Mouse (Mus musculus) kidney, embryonic 16.5 days (tissue): ENCODE data around the gene Tnfrsf13c. TPM values are rescaled to one million over a fixed set of nuclear protein-coding genes. Genes with fewer than 3 reads are reported as not detected.

Experiments
- ATAC-seq: fragments of 200-750 bp; cut with Nextera tagmentation; 2 replicates; pipeline ENCODE4 v1.8.0; 2017; ENCODE audit warnings: moderate TSS enrichment; ENCODE audit not compliant: low FRiP score, low TSS enrichment
- H3K27ac ChIP-seq: fragments of 300-500 bp; sonication (generic); 2 replicates; pipeline ENCODE4 v1.5.1; 2014; ENCODE audit warnings: low read length
- H3K27me3 ChIP-seq: fragments of 300-500 bp; sonication (generic); 2 replicates; pipeline ENCODE4 v1.6.1; 2014; ENCODE audit warnings: low read length, control low read depth, mixed read lengths; ENCODE audit not compliant: insufficient read depth
- H3K36me3 ChIP-seq: fragments of 300-500 bp; sonication (generic); 2 replicates; pipeline ENCODE4 v1.6.1; 2014; ENCODE audit warnings: low read length, control low read depth, mixed read lengths; ENCODE audit not compliant: insufficient read depth
- H3K4me1 ChIP-seq: fragments of 300-500 bp; sonication (generic); 2 replicates; pipeline ENCODE4 v1.6.1; 2014; ENCODE audit warnings: low read length, control low read depth, mixed read lengths; ENCODE audit not compliant: insufficient read depth
- H3K4me2 ChIP-seq: fragments of 300-500 bp; sonication (generic); replicated peaks from 2 replicates; pipeline ENCODE4 v1.6.1; 2014; ENCODE audit warnings: low read depth, low read length
- H3K4me3 ChIP-seq: fragments of 300-500 bp; sonication (generic); 2 replicates; pipeline ENCODE4 v1.5.1; 2014; ENCODE audit warnings: mild to moderate bottlenecking, low read length
- H3K9ac ChIP-seq: fragments of 300-500 bp; sonication (generic); replicated peaks from 2 replicates; pipeline ENCODE4 v1.6.1; 2014; ENCODE audit warnings: low read length
- H3K9me3 ChIP-seq: fragments of 300-500 bp; sonication (generic); 2 replicates; pipeline ENCODE4 v1.6.1; 2016; ENCODE audit warnings: low read length, control low read depth
- WGBS: fragments of 180-500 bp; shearing (Covaris S2); extraction: QIAGEN DNeasy Blood & Tissue Kit; methylation state at CpG from one replicate; pipeline ENCODE4 v1.1.7; 2014; 5-methylcytosine and 5-hydroxymethylcytosine counted together
- polyA plus RNA-seq: library from polyadenylated mRNA; unstranded; fragments of >200 nt; fragmentation: Nextera tagmentation; extraction: Ambion mirVana; gene quantifications from 2 replicates; pipeline ENCODE4 v1.2.1, GENCODE M21; 2015

The Tnfrsf13c gene
- 0.15 TPM in 1 of 2 replicates, not detected in the other for polyA plus RNA-seq

DNA sequence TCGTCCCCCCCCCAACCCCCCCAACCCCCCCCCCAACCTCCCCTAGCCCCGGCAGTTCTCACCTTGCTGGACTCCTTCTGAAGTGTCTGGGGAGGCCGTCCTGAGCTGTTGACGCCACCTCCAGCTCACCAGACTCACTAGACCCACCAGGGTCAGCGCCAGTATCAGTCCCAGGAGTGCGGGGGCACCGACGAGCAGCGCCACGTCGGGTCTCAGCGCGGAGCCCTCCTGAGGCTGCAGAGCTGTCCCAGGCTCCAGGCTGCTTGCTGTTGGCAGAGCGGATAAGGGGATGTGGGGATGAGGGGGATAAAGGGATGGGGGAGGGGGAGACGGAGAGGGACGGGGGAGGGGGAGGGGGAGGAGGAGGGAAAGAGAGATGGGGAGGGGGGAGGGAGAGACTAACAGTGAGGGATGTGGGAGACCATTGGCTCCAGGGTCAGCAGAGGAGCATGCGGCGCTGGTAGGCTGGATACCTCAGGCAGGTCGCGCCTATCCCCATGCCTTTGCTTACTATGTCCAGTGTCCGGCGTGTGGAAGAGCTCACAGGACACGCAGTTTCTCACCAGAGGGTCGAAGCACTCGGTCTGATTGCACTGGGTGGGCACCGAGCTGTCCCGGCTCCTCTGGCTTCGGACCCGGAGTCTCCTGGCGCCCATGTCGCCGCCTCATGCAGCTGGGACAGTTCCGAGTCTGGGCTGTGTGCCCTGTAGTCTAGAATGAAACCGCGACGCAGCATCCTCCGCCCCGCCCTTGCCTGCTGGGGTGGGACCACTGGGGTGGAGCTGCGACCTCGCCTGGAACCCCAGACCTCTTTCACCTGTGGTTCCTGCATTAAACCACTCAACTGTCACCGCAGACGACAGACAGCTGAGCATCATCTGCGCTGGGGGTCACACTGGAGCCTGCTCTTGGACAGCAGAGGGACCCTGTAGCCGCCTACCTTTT is at the start of gene Tnfrsf13c:
Gene Tnfrsf13c (minus strand): TSS at position 713 of the 945 bp plus-strand sequence.
- H3K4me3 ChIP-seq: peak within 1 kb of the TSS; percentile 40
- H3K36me3 ChIP-seq: no peaks in the 10 kb centered on the region
- H3K4me2 ChIP-seq: peak within 1 kb of the TSS; percentile 60
- peaks cover 9% of the 10 kb centered on the region for H3K27me3 ChIP-seq
- H3K27ac ChIP-seq: no peak within 1 kb of the TSS
- peak; percentile 66 for ATAC-seq
- H3K4me1 ChIP-seq: peaks cover 11% of the 10 kb centered on the region
- H3K9ac ChIP-seq: peak within 1 kb of the TSS; percentile 53
- 2% methylated on average over 42 of the region's 44 CpGs for WGBS
- no peaks in the 10 kb centered on the region for H3K9me3 ChIP-seq

DNA sequence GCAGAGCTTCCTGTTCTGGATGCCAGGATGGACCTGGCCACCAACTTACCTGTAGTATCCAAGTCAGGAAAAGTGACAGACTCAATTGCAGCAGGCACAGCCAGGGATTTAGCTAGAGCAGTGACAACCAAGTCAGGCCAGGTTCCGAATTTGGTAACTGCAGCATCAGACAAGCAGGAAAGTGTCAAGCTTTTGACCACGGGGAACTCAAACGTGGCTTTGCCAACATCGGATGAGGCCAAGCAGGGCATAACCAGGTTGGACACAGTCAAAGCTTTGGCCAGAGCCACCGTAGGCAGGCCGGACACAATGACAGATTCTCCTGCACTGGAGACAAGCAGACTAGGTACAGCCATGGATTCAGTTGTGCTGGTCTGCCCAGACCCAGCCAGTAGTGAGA is 48.1 kb upstream of the Tnfrsf13c start:
- no peaks in the 10 kb centered on the region for H3K36me3 ChIP-seq
- no peaks in the 10 kb centered on the region for H3K9me3 ChIP-seq
- peaks cover 45% of the 10 kb centered on the region for H3K27me3 ChIP-seq
- no peak overlapping the region for H3K9ac ChIP-seq
- ATAC-seq: no peak
- H3K4me3 ChIP-seq: no peak overlapping the region
- no peak overlapping the region for H3K4me2 ChIP-seq
- 88% methylated on average over 6 of the region's 6 CpGs for WGBS
- H3K27ac ChIP-seq: no peak overlapping the region
- peaks cover 16% of the 10 kb centered on the region for H3K4me1 ChIP-seq

DNA sequence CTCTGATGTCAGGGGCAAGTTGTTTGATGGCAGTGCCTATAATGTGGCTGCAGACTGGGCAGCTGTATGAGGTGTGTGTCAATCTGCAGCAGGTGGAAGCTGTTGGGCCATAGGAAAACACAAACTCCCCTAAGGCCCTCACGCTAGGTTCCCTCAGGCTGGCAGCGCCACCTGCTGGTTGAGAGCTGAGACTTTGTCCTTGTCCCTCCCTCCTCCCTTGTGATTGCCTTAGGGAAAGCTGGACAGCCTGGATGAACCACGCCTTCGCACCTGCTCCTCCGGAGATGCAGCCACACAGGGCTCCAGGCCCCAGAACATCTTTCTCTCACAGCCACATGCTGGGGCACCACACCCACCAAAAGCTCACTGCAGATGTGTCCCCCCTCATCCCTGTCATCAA is 47.0 kb upstream of the Tnfrsf13c start:
- Histone ChIP-seq H3K9me3 (no peaks in the 10 kb centered on the region), H3K9ac (no peak overlapping the region), H3K27me3 (peaks cover 43% of the 10 kb centered on the region), H3K4me2 (no peak overlapping the region), H3K27ac (no peak overlapping the region), H3K4me3 (no peak overlapping the region), H3K36me3 (no peaks in the 10 kb centered on the region), H3K4me1 (peaks cover 15% of the 10 kb centered on the region)
- WGBS: 4% methylated on average over 5 of the region's 5 CpGs
- ATAC-seq: no peak

DNA sequence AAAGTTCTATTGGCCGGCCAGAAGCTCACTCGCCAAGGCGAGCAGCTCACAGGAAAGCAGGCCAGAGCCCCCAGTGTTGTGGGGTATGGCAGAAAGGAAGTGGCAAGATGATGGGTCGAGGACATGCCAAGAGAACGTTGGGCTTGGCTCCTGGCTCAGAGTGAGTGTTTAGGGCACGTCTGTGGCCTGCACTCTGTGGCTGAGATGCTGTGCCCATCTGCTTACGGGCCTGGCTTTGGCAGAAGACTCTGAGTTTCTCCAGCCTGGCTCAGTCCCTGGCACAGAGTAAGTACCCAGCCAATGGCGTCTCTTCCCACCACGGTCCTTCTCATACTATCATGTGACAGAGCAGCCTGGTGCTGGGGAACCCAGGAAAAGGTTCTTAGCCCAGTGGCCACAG is 44.6 kb upstream of the Tnfrsf13c start:
- ATAC-seq: no peak
- no peak overlapping the region for H3K4me2 ChIP-seq
- no peaks in the 10 kb centered on the region for H3K9me3 ChIP-seq
- H3K4me3 ChIP-seq: no peak overlapping the region
- peaks cover 19% of the 10 kb centered on the region for H3K27me3 ChIP-seq
- H3K9ac ChIP-seq: no peak overlapping the region
- no peaks in the 10 kb centered on the region for H3K4me1 ChIP-seq
- WGBS: 82% methylated on average over 9 of the region's 9 CpGs
- H3K36me3 ChIP-seq: no peaks in the 10 kb centered on the region
- no peak overlapping the region for H3K27ac ChIP-seq

GRCm38 (mm10) chr15:82268185-82268584 is 44.0 kb upstream of the Tnfrsf13c start:
- Histone ChIP-seq H3K27me3 (peaks cover 13% of the 10 kb centered on the region), H3K4me1 (no peaks in the 10 kb centered on the region), H3K36me3 (no peaks in the 10 kb centered on the region), H3K4me3 (no peak overlapping the region), H3K27ac (no peak overlapping the region), H3K9me3 (no peaks in the 10 kb centered on the region), H3K9ac (no peak overlapping the region), H3K4me2 (no peak overlapping the region)
- no peak for ATAC-seq
- 31% methylated on average over 3 of the region's 3 CpGs for whole genome bisulfite sequencing

- Histone ChIP-seq H3K4me2 (no peak overlapping the region), H3K4me3 (no peak overlapping the region), H3K36me3 (no peaks in the 10 kb centered on the region), H3K27ac (no peak overlapping the region), H3K9ac (no peak overlapping the region), H3K4me1 (no peaks in the 10 kb centered on the region), H3K9me3 (no peaks in the 10 kb centered on the region), H3K27me3 (no peaks in the 10 kb centered on the region)
- ATAC-seq: no peak
- 13% methylated on average over 6 of the region's 6 CpGs for WGBS
Measured at GRCm38 (mm10) chr15:82266356-82266755, 42.2 kb upstream of the Tnfrsf13c start.

GRCm38 (mm10) chr15:82259510-82259909 is 35.3 kb upstream of the Tnfrsf13c start:
- ATAC-seq: no peak
- H3K27ac ChIP-seq: no peak overlapping the region
- H3K9me3 ChIP-seq: no peaks in the 10 kb centered on the region
- no peak overlapping the region for H3K4me3 ChIP-seq
- H3K9ac ChIP-seq: no peak overlapping the region
- no peak overlapping the region for H3K4me2 ChIP-seq
- WGBS: 11% methylated on average over 16 of the region's 16 CpGs
- no peaks in the 10 kb centered on the region for H3K36me3 ChIP-seq
- H3K27me3 ChIP-seq: no peaks in the 10 kb centered on the region; the same call in 1 of the 2 replicates
- no peaks in the 10 kb centered on the region for H3K4me1 ChIP-seq

DNA sequence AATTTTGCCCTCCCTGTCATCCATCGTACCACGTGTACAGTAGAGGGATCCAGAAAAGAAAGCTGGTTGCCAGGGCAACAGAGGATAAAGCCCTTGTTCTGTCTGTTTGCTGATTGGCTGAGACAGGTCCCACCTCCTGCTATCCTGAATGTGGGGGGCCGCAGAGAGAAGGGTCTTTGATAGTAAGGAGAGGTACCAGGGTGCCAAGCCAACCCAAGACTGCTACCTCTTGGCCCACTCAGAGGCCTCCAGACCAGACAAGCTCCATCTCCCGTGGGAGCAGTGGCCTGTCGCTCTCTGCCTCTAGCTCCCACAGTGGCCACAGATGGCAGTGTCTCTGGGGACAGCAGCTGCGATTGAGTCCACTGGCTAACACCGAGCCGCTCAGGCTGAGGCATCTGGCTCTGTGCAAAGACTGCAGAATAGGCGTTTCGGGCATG is 31.8 kb upstream of the Tnfrsf13c start:
- Histone ChIP-seq H3K4me3 (no peak overlapping the region), H3K4me2 (no peak overlapping the region), H3K9me3 (peaks cover 3% of the 10 kb centered on the region; the same call in 1 of the 2 replicates), H3K36me3 (no peaks in the 10 kb centered on the region), H3K4me1 (no peaks in the 10 kb centered on the region), H3K9ac (no peak overlapping the region), H3K27ac (no peak overlapping the region), H3K27me3 (no peaks in the 10 kb centered on the region; the same call in 1 of the 2 replicates)
- 0 out of 2 replicates have a peak, but pooled peaks have one; percentile 31 for ATAC-seq
- 27% methylated on average over 10 of the region's 10 CpGs for WGBS

DNA sequence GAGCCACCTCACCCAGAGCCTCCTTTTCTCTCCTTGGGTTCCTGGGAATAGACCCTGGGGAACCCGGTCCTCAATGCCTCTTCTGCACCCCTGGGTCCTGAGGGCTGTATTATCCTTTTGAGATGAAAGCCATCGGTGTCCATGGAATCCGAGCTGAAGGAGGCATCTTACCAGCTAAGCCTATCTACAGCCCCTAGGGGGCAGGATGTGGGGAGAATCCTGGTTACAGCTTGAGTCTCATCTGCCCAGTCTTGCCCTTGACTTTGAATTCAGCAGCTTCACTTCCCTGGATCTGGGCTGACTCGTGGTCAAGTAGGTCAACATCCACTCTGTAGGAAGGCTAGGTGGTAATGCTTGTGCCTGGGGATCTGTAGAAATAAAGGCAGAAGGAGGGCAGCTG is 31.1 kb upstream of the Tnfrsf13c start:
- no peak overlapping the region for H3K4me2 ChIP-seq
- ATAC-seq: no peak
- no peaks in the 10 kb centered on the region for H3K4me1 ChIP-seq
- WGBS: 59% methylated on average over 4 of the region's 4 CpGs
- no peak overlapping the region for H3K9ac ChIP-seq
- no peaks in the 10 kb centered on the region; the same call in 1 of the 2 replicates for H3K27me3 ChIP-seq
- no peak overlapping the region for H3K4me3 ChIP-seq
- peaks cover 3% of the 10 kb centered on the region; the same call in 1 of the 2 replicates for H3K9me3 ChIP-seq
- H3K36me3 ChIP-seq: no peaks in the 10 kb centered on the region
- no peak overlapping the region for H3K27ac ChIP-seq

- WGBS: 81% methylated on average over 6 of the region's 6 CpGs
Measured at GRCm38 (mm10) chr15:82252097-82252496, 27.9 kb upstream of the Tnfrsf13c start, which contains the start of gene 1500009C09Rik. TSS of gene 1500009C09Rik (plus strand) at chr15:82252397.

More at GRCm38 (mm10) chr15:82252097-82252496, 27.9 kb upstream of the Tnfrsf13c start, which contains the start of gene 1500009C09Rik:
- Histone ChIP-seq H3K36me3 (no peaks in the 10 kb centered on the region), H3K9me3 (peaks cover 3% of the 10 kb centered on the region; the same call in 1 of the 2 replicates), H3K4me2 (no peak within 1 kb of the TSS), H3K27ac (no peak within 1 kb of the TSS), H3K4me3 (no peak within 1 kb of the TSS), H3K4me1 (no peaks in the 10 kb centered on the region), H3K9ac (no peak within 1 kb of the TSS), H3K27me3 (no peaks in the 10 kb centered on the region)
- ATAC-seq: no peak
